Mouse (Mus musculus): ENCODE measurements around the gene Smyd3. TPM values are rescaled to one million over a fixed set of nuclear protein-coding genes. Genes with fewer than 3 reads are reported as not detected.

Smyd3 gene
- polyA plus RNA-seq, 1 experiment from 2014 or later: 21.4 TPM

- Histone ChIP-seq H3K4me1 (ENCODE audit: insufficient read depth, low read length) (no peaks in the 10 kb centered on the region), H3K27ac (ENCODE audit: low read length) (no peak overlapping the region), H3K9me3 (ENCODE audit: low read length) (peaks cover 19% of the 10 kb centered on the region), H3K9ac (replicated peaks; ENCODE audit: low read length) (no peak overlapping the region), H3K36me3 (ENCODE audit: insufficient read depth, low read length) (peaks cover 12% of the 10 kb centered on the region), H3K4me2 (replicated peaks; ENCODE audit: low read depth, low read length) (no peak overlapping the region), H3K4me3 (ENCODE audit: low read length) (no peak overlapping the region), H3K27me3 (ENCODE audit: insufficient read depth, low read length) (no peaks in the 10 kb centered on the region)
- no peak for ATAC-seq (ENCODE audit: low FRiP score, low TSS enrichment)
- 78% methylated on average over 8 of the region's 8 CpGs for WGBS
Measured at GRCm38 (mm10) chr1:179467970-179468369, 49.9 kb downstream of the Smyd3 start.

DNA sequence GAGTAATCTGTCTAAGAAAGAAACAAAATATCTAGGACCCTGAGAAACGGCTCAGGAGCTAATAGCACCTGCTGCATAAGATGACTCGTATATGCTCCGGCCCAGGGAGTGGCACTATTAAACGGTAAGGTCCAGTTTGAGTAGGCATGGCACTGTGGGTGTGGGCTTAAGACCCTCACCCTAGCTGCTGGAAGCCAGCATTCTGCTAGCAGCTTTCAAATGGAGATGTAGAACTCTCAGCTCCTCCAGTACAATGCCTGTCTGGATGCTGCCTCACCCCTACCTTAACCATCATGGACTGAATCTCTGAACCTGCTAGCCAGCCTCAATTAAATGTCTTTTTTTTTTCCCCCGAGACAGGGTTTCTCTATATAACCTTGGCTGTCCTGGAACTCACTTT lies 55.5 kb downstream of the Smyd3 start:
- no peaks in the 10 kb centered on the region for H3K36me3 ChIP-seq (ENCODE audit: insufficient read depth, low read length)
- H3K27ac ChIP-seq (ENCODE audit: low read length): no peak overlapping the region
- ATAC-seq (ENCODE audit: low FRiP score, low TSS enrichment): no peak
- no peak overlapping the region for H3K4me2 ChIP-seq (replicated peaks; ENCODE audit: low read depth, low read length)
- H3K9ac ChIP-seq (replicated peaks; ENCODE audit: low read length): no peak overlapping the region
- H3K4me1 ChIP-seq (ENCODE audit: insufficient read depth, low read length): peaks cover 16% of the 10 kb centered on the region
- H3K9me3 ChIP-seq (ENCODE audit: low read length): no peaks in the 10 kb centered on the region
- WGBS: 86% methylated on average over 5 of the region's 5 CpGs
- no peaks in the 10 kb centered on the region for H3K27me3 ChIP-seq (ENCODE audit: insufficient read depth, low read length)
- no peak overlapping the region for H3K4me3 ChIP-seq (ENCODE audit: low read length)

DNA sequence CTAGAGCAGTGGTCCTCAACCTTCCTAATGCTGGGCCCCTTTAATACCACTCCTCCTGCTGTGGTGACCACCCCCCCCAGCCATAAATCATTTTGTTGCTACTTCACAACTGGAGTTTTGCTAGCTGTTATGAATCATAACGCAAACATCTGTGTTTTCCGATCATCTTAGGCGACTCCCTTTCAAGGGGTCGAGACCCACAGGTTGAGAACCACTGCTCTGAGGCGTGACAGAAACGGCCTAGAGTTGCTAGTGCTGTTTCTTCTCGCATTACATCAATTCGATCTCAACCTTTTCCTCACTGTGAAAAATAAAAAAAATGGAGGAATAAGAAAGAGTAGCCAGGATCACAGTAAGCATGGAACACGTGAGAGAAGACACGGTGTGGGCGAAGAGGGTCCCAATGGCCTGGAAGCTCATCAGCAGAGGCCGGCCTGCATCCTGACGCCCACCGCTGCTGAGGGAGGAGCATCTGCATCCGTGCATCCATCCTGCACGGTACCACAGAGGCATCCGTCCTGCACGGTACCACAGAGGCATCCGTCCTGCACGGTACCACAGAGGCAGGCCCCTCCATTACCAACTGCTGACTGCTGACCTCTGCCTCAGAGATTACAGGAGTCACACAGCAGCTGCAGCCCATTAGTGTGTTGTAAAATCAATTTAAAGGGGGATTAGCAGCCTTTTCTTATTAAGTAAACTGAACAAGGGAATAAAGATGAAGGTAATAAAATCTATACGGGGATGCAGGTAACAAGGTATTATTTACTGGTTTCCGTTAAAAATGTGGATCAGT lies 56.6 kb downstream of the Smyd3 start:
- WGBS: 41% methylated on average over 22 of the region's 22 CpGs
- ATAC-seq (ENCODE audit: low FRiP score, low TSS enrichment): no peak
- H3K36me3 ChIP-seq (ENCODE audit: insufficient read depth, low read length): no peaks in the 10 kb centered on the region
- H3K4me2 ChIP-seq (replicated peaks; ENCODE audit: low read depth, low read length): no peak overlapping the region
- no peaks in the 10 kb centered on the region for H3K9me3 ChIP-seq (ENCODE audit: low read length)
- no peak overlapping the region for H3K4me3 ChIP-seq (ENCODE audit: low read length)
- no peak overlapping the region for H3K27ac ChIP-seq (ENCODE audit: low read length)
- H3K4me1 ChIP-seq (ENCODE audit: insufficient read depth, low read length): peaks cover 23% of the 10 kb centered on the region
- H3K27me3 ChIP-seq (ENCODE audit: insufficient read depth, low read length): no peaks in the 10 kb centered on the region
- H3K9ac ChIP-seq (replicated peaks; ENCODE audit: low read length): no peak overlapping the region

DNA sequence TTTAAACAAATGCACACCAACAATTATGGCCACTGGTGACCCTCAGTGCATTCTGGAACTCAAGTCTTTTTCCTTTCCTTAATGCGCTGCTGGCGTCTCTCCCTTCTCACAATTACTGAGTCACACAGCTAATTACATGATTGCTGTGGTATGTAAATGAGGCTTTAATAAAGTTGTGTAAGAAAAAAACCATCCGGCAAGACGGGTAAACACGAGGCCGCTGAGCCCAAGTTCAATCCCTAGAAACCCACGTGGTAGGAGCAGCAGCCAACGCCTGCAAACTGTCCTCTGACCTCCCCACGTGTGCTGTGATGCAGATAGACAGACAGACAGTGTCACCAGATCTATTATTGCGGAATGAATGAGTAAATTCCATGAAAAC lies 58.9 kb downstream of the Smyd3 start:
- H3K27ac ChIP-seq (ENCODE audit: low read length): peak overlapping the region; percentile 83
- no peak; the same call in 1 of the 2 replicates for ATAC-seq (ENCODE audit: low FRiP score, low TSS enrichment)
- H3K9me3 ChIP-seq (ENCODE audit: low read length): no peaks in the 10 kb centered on the region
- peak overlapping the region; percentile 13; the same call in 1 of the 2 replicates for H3K9ac ChIP-seq (replicated peaks; ENCODE audit: low read length)
- H3K4me1 ChIP-seq (ENCODE audit: insufficient read depth, low read length): peaks cover 28% of the 10 kb centered on the region
- H3K27me3 ChIP-seq (ENCODE audit: insufficient read depth, low read length): no peaks in the 10 kb centered on the region
- WGBS: 41% methylated on average over 10 of the region's 10 CpGs
- no peaks in the 10 kb centered on the region for H3K36me3 ChIP-seq (ENCODE audit: insufficient read depth, low read length)
- no peak overlapping the region for H3K4me2 ChIP-seq (replicated peaks; ENCODE audit: low read depth, low read length)
- H3K4me3 ChIP-seq (ENCODE audit: low read length): no peak overlapping the region

DNA sequence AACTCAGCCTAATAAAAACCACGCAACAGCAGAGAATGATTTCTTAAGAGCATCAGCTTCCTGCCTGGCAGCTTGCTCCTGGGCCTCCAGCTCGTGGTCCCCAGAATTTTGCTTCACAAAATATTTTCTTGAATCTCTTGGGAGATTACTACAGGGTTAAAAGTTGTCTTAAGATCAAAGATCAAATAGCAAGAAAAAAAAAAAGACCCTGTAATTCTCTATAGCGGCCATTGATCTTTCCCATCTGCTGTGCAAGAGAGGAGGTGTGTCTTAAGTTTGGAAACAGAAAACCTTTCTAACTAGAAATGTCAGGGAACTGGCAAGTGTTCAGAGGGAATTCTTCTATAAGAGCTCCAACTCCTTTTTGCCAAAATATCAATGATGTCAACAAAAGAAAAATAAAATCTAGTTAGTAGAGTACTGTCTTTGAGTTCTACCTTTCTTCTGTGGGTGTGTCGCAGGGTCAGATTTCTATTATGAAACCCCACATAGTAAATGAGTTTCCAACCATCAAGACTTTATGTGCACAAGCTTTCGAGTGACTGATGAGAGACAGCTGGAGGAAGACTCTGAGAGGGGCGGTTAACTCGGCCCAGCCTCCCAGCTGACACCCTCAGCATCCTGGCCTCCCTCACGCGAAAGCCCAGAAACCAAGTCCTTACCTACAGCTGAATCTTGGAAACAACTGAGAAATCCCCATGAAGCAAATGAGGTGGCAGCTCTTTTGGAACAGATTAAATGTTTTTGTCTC lies 59.4 kb downstream of the Smyd3 start:
- peaks cover 28% of the 10 kb centered on the region for H3K4me1 ChIP-seq (ENCODE audit: insufficient read depth, low read length)
- peak overlapping the region; percentile 83 for H3K27ac ChIP-seq (ENCODE audit: low read length)
- no peaks in the 10 kb centered on the region for H3K9me3 ChIP-seq (ENCODE audit: low read length)
- peak; percentile 73; the same call in 1 of the 2 replicates for ATAC-seq (ENCODE audit: low FRiP score, low TSS enrichment)
- H3K27me3 ChIP-seq (ENCODE audit: insufficient read depth, low read length): no peaks in the 10 kb centered on the region
- 32% methylated on average over 9 of the region's 9 CpGs for WGBS
- no peak overlapping the region for H3K9ac ChIP-seq (replicated peaks; ENCODE audit: low read length)
- no peak overlapping the region for H3K4me2 ChIP-seq (replicated peaks; ENCODE audit: low read depth, low read length)
- H3K36me3 ChIP-seq (ENCODE audit: insufficient read depth, low read length): no peaks in the 10 kb centered on the region
- H3K4me3 ChIP-seq (ENCODE audit: low read length): no peak overlapping the region

DNA sequence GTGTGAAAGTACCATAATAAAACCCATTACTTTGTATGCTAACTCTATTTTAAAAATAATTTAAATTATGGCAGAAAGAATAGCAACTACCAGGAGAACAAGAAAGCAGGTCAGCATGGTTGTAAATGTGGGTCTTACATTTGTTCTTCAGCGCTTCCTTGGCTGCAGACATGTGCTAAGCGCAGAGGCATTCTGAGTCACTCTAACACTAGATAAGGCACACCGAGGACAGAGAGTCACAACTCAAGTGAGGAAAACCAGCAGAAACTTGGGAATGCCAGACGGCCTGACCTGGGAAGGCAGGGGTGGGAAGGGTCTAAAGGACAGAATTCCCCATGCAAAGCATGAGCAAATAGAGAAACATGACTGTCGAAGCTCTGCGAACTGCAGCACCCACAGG lies 63.2 kb downstream of the Smyd3 start:
- H3K4me1 ChIP-seq (ENCODE audit: insufficient read depth, low read length): peaks cover 29% of the 10 kb centered on the region
- no peak overlapping the region for H3K9ac ChIP-seq (replicated peaks; ENCODE audit: low read length)
- H3K36me3 ChIP-seq (ENCODE audit: insufficient read depth, low read length): no peaks in the 10 kb centered on the region
- H3K27ac ChIP-seq (ENCODE audit: low read length): no peak overlapping the region
- H3K27me3 ChIP-seq (ENCODE audit: insufficient read depth, low read length): no peaks in the 10 kb centered on the region
- H3K4me2 ChIP-seq (replicated peaks; ENCODE audit: low read depth, low read length): no peak overlapping the region
- ATAC-seq (ENCODE audit: low FRiP score, low TSS enrichment): no peak
- 67% methylated on average over 6 of the region's 6 CpGs for WGBS
- peaks cover 3% of the 10 kb centered on the region; the same call in 1 of the 2 replicates for H3K9me3 ChIP-seq (ENCODE audit: low read length)
- H3K4me3 ChIP-seq (ENCODE audit: low read length): no peak overlapping the region

GRCm38 (mm10) chr1:179451211-179451610 lies 66.6 kb downstream of the Smyd3 start:
- Histone ChIP-seq H3K4me3 (ENCODE audit: low read length) (no peak overlapping the region), H3K4me2 (replicated peaks; ENCODE audit: low read depth, low read length) (no peak overlapping the region), H3K27me3 (ENCODE audit: insufficient read depth, low read length) (no peaks in the 10 kb centered on the region), H3K4me1 (ENCODE audit: insufficient read depth, low read length) (peaks cover 18% of the 10 kb centered on the region), H3K27ac (ENCODE audit: low read length) (no peak overlapping the region), H3K9me3 (ENCODE audit: low read length) (peaks cover 3% of the 10 kb centered on the region; the same call in 1 of the 2 replicates), H3K36me3 (ENCODE audit: insufficient read depth, low read length) (no peaks in the 10 kb centered on the region), H3K9ac (replicated peaks; ENCODE audit: low read length) (no peak overlapping the region)
- ATAC-seq (ENCODE audit: low FRiP score, low TSS enrichment): no peak
- 95% methylated on average over 2 of the region's 2 CpGs for WGBS

- no peak for ATAC-seq (ENCODE audit: low FRiP score, low TSS enrichment)
- peaks cover 17% of the 10 kb centered on the region for H3K4me1 ChIP-seq (ENCODE audit: insufficient read depth, low read length)
- H3K27ac ChIP-seq (ENCODE audit: low read length): no peak overlapping the region
- H3K9ac ChIP-seq (replicated peaks; ENCODE audit: low read length): no peak overlapping the region
- 30% methylated on average over 2 of the region's 2 CpGs for WGBS
- no peak overlapping the region for H3K4me3 ChIP-seq (ENCODE audit: low read length)
- H3K9me3 ChIP-seq (ENCODE audit: low read length): peaks cover 3% of the 10 kb centered on the region; the same call in 1 of the 2 replicates
- no peaks in the 10 kb centered on the region for H3K36me3 ChIP-seq (ENCODE audit: insufficient read depth, low read length)
- peak overlapping the region; percentile 20; the same call in 1 of the 2 replicates for H3K4me2 ChIP-seq (replicated peaks; ENCODE audit: low read depth, low read length)
- H3K27me3 ChIP-seq (ENCODE audit: insufficient read depth, low read length): no peaks in the 10 kb centered on the region
Measured at GRCm38 (mm10) chr1:179446845-179447212, 71.0 kb downstream of the Smyd3 start.

DNA sequence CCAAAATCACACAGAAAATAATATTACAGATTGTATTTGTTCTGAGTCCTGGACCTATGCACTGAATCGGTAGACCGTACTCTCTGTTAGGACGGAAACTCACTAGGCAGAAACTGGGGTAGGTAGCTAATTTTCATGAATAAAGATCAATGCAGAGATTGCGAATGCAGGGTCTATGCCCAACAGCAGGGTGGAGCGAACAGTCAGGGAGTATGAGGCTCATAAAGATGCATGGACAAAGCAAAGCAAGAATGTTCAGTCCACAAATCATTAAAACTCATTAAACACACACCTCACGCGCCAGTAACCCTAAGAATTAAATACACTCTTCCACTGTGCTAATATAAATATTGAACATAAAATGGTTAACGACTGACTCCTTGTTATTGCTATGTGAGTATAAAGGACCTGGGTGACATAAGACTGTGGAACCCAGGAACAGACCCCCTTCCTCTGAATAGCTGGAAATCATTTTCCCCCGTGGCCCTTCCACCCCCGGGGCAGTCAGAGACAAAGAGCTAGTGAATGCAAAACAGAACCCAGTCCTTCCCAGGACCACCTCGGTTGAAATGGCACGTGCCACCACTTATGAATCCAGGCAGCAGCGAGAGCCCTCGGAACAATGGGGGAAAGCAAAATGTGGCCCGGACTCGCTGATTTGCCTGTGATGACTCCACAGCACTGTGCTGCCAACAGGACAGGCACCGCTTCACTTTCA lies 71.6 kb downstream of the Smyd3 start:
- no peak overlapping the region for H3K4me3 ChIP-seq (ENCODE audit: low read length)
- H3K27me3 ChIP-seq (ENCODE audit: insufficient read depth, low read length): no peaks in the 10 kb centered on the region
- peak overlapping the region; percentile 20 for H3K4me2 ChIP-seq (replicated peaks; ENCODE audit: low read depth, low read length)
- H3K9me3 ChIP-seq (ENCODE audit: low read length): peaks cover 3% of the 10 kb centered on the region; the same call in 1 of the 2 replicates
- 41% methylated on average over 17 of the region's 17 CpGs for WGBS
- peak; percentile 62 for ATAC-seq (ENCODE audit: low FRiP score, low TSS enrichment)
- H3K9ac ChIP-seq (replicated peaks; ENCODE audit: low read length): no peak overlapping the region
- peaks cover 17% of the 10 kb centered on the region for H3K4me1 ChIP-seq (ENCODE audit: insufficient read depth, low read length)
- no peaks in the 10 kb centered on the region for H3K36me3 ChIP-seq (ENCODE audit: insufficient read depth, low read length)
- no peak overlapping the region for H3K27ac ChIP-seq (ENCODE audit: low read length)

Data from kidney, embryonic 16.5 days (tissue).